ENCODE assay signal across 16 mouse cellular contexts in the genomic region with DNA sequence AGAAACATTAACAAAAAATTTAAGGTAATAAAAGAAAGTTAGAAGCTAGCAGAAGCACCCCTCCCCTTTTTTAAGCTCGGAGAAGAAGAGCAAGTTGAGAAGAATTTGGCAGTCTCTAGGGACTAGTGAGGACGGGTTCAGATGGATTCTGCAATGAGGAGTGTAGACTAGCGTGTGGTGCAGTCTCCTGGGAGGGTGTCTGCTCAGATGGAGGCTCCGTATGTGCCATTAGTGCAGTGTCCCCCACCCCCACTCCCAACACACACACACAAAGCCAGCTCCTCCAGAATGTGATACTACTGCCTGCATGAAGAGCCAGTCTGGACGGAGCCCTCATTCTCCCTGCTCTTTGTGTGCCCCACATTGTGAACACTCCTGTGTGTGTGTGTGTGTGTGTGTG. TPM values are rescaled to one million over a fixed set of nuclear protein-coding genes. Genes with fewer than 3 reads are reported as not detected.
"Had no signal": no experiment of that assay in that cellular context is flagged by ENCODE, and none has a peak within 500 bp of the region (broad histone marks: within the 10 kb centered on the region; RNA-seq: fewer than 3 reads in every experiment).

No protein-coding gene starts in this region.

- H3K36me3 ChIP-seq: liver, embryonic 13.5 days; neural tube, embryonic 12.5 days; stomach, embryonic 15.5 days had no signal

- H3K27me3 ChIP-seq: neural tube, embryonic 12.5 days had no signal

- H3K9ac ChIP-seq: liver, embryonic 13.5 days; neural tube, embryonic 12.5 days; stomach, embryonic 15.5 days had no signal

- H3K4me3 ChIP-seq: liver, embryonic 13.5 days; neural tube, embryonic 12.5 days; stomach, embryonic 15.5 days had no signal

- H3K9me3 ChIP-seq: liver, embryonic 13.5 days; neural tube, embryonic 12.5 days; stomach, embryonic 15.5 days had no signal

- H3K4me2 ChIP-seq: liver, embryonic 13.5 days; midbrain, embryonic 11.5 days; neural tube, embryonic 12.5 days; stomach, embryonic 15.5 days had no signal

- H3K27ac ChIP-seq: liver, embryonic 13.5 days; neural tube, embryonic 12.5 days; stomach, embryonic 15.5 days had no signal

- H3K4me1 ChIP-seq: liver, embryonic 13.5 days had no signal

- DNase-seq: kidney, adult 18-20 months; kidney, adult 9 months; kidney, postnatal 14 days; liver, embryonic 13.5 days; lung, adult 2 months; lung, postnatal 14 days; lung, postnatal 4 days; midbrain, embryonic 14.5 days; right cerebral cortex, postnatal 25 days; spleen, adult 18-20 months; thymus, postnatal 25 days had no signal

RNA-seq across cellular contexts. Expression of a gene that starts 4.6 kb away (rescaled TPM):
- total RNA-seq: megakaryocyte progenitor cell, adult 5-6 weeks; megakaryocyte-erythroid progenitor cell, adult 5-6 weeks had no signal
